Mouse (Mus musculus) stomach, postnatal 0 days (tissue): ENCODE measurements around the gene Ccdc42. TPM values are rescaled to one million over a fixed set of nuclear protein-coding genes. Genes with fewer than 3 reads are reported as not detected.

Source experiments
- ATAC-seq: fragments of 200-750 bp; cut with Nextera tagmentation; 2 replicates; pipeline ENCODE4 v1.8.0; 2017; ENCODE audit not compliant: low FRiP score, low TSS enrichment
- DNase-seq: peaks from one replicate; pipeline ENCODE4 v3.0.0-alpha.2; 2016; ENCODE audit warnings: low spot score
- H3K27ac ChIP-seq: fragments of 300-500 bp; sonication (generic); replicated peaks from 2 replicates; pipeline ENCODE4 v1.5.1; 2014; ENCODE audit warnings: mild to moderate bottlenecking, control low read depth
- H3K27me3 ChIP-seq: fragments of 300-500 bp; sonication (generic); 2 replicates; pipeline ENCODE4 v1.6.1; 2014; ENCODE audit warnings: low read length; ENCODE audit not compliant: control insufficient read depth, insufficient read depth
- H3K36me3 ChIP-seq: fragments of 300-500 bp; sonication (generic); 2 replicates; pipeline ENCODE4 v1.6.1; 2014; ENCODE audit warnings: low read length, mixed read lengths; ENCODE audit not compliant: control insufficient read depth, insufficient read depth
- H3K4me1 ChIP-seq: fragments of 300-500 bp; sonication (generic); replicated peaks from 2 replicates; pipeline ENCODE4 v1.6.1; 2014; ENCODE audit warnings: antibody characterized with exemption; ENCODE audit not compliant: control insufficient read depth, insufficient read depth
- H3K4me2 ChIP-seq: fragments of 300-500 bp; sonication (generic); replicated peaks from 2 replicates; pipeline ENCODE4 v1.6.1; 2014; ENCODE audit warnings: low read depth, mild to moderate bottlenecking, control low read depth, moderate library complexity
- H3K4me3 ChIP-seq: fragments of 300-500 bp; sonication (generic); 2 replicates; pipeline ENCODE4 v1.5.1; 2014; ENCODE audit warnings: low read depth, low read length, control low read depth
- H3K9ac ChIP-seq: fragments of 300-500 bp; sonication (generic); 2 replicates; pipeline ENCODE4 v1.6.1; 2014; ENCODE audit warnings: mild to moderate bottlenecking, low read length, control low read depth, mixed read lengths
- H3K9me3 ChIP-seq: fragments of 300-500 bp; sonication (generic); 2 replicates; pipeline ENCODE4 v1.6.1; 2016; ENCODE audit warnings: low read length; ENCODE audit not compliant: control insufficient read depth
- CTCF ChIP-seq: IDR thresholded peaks from 2 replicates; pipeline ENCODE4 v1.5.1; 2016; ENCODE audit warnings: antibody characterized with exemption, low read depth, mild to moderate bottlenecking, moderate library complexity
- EP300 ChIP-seq: optimal IDR thresholded peaks from 2 replicates; pipeline ENCODE3; 2016; ENCODE audit warnings: antibody characterized with exemption
- WGBS: fragments of 180-500 bp; shearing (Covaris S2); extraction: QIAGEN DNeasy Blood & Tissue Kit; methylation state at CpG from one replicate; pipeline ENCODE4 v1.1.7; 2014; 5-methylcytosine and 5-hydroxymethylcytosine counted together
- polyA plus RNA-seq: library from polyadenylated mRNA; unstranded; fragments of >200 nt; fragmentation: Nextera tagmentation; extraction: Ambion mirVana; gene quantifications from 2 replicates; pipeline ENCODE4 v1.2.1, GENCODE M21; 2015

The Ccdc42 gene
- polyA plus RNA-seq, 1 experiment from 2014 or later, result not detected

DNA sequence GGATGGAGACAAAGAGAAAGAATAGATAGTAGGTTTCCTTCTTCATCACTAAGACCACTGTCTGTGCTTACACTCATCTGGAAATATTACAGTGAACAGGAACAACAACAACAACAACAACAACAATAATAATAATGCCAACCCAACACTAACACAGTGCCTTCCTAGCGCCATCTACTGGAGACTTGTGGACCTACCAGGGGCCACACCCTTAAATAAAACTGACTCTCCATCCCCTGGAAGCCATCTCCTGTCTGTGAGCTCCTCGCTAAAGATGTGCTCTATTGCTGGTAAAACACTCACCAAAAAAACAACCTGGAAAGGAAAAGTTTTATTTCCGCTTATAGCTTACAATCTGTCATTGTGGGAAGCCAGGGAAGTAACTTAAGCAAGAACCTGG is 37.2 kb upstream of the Ccdc42 start:
- Histone ChIP-seq H3K9me3 (no peaks in the 10 kb centered on the region), H3K4me1 (no peaks in the 10 kb centered on the region), H3K9ac (no peak overlapping the region), H3K27me3 (no peaks in the 10 kb centered on the region), H3K4me2 (no peak overlapping the region), H3K36me3 (no peaks in the 10 kb centered on the region), H3K4me3 (no peak overlapping the region), H3K27ac (no peak overlapping the region)
- 52% methylated on average over 3 of the region's 3 CpGs for WGBS
- no peak for ATAC-seq
- no peak for DNase-seq
- peak; percentile 69 for TF ChIP-seq CTCF
- TF ChIP-seq EP300, result no peak

DNA sequence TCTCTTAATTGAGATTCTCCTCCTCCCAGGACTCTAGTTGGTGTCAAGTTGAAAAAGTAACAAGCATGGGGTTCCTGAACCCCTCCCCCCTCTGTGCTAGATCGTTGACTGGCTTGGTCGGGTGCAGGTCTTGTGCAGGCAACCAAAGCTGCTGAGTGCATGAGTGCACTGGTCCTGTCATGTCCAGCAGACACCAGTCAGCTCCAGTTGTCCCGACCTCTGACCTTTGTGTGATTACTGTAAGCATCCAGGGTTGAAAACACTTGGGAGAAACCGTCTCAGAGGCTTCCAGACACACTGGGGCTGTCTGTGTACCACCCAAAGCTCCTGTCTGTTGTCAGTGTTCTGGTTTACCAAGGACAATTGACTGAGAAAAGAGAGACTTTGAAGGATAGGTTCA is 36.5 kb upstream of the Ccdc42 start:
- Histone ChIP-seq H3K9me3 (no peaks in the 10 kb centered on the region), H3K4me3 (no peak overlapping the region), H3K9ac (no peak overlapping the region), H3K4me1 (no peaks in the 10 kb centered on the region), H3K36me3 (no peaks in the 10 kb centered on the region), H3K4me2 (no peak overlapping the region), H3K27ac (no peak overlapping the region), H3K27me3 (no peaks in the 10 kb centered on the region)
- 44% methylated on average over 4 of the region's 4 CpGs for WGBS
- no peak for ATAC-seq
- TF ChIP-seq EP300 (no peak), CTCF (no peak)
- DNase-seq, result no peak

DNA sequence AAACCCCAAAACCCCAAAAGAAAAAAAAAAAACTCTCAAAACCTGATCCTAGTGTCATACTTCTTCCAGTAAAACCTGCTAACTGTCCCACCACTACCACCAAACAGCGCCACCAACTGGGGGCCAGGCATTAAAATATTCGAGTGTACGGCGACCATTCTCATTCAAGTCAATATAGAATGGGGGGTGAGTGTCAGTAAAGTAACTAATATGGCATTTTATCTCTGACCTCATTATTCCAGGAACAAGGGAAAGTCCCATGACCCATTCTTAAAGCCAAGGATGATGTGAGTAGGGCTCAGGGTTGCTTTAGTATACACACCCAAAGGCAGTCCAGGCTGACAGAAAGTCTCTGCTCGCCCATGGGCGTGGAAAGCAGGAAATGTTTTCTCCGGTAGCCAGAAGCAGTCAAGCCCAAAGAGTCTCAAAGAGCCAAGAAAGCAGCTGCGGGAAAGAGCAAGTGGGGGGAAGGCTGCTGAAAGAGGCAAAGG is 32.8 kb upstream of the Ccdc42 start:
- no peaks in the 10 kb centered on the region for H3K4me1 ChIP-seq
- H3K4me3 ChIP-seq, result no peak overlapping the region
- ATAC-seq, result peak; percentile 65
- H3K4me2 ChIP-seq, result no peak overlapping the region
- WGBS, result 22% methylated on average over 8 of the region's 8 CpGs
- TF ChIP-seq EP300 (no peak), CTCF (peak; percentile 72)
- 0 out of 2 replicates have a peak overlapping the region, but pooled peaks have one; percentile 35 for H3K27ac ChIP-seq
- H3K27me3 ChIP-seq, result no peaks in the 10 kb centered on the region
- no peaks in the 10 kb centered on the region for H3K9me3 ChIP-seq
- H3K36me3 ChIP-seq, result no peaks in the 10 kb centered on the region
- DNase-seq, result peak; percentile 68
- no peak overlapping the region for H3K9ac ChIP-seq

DNA sequence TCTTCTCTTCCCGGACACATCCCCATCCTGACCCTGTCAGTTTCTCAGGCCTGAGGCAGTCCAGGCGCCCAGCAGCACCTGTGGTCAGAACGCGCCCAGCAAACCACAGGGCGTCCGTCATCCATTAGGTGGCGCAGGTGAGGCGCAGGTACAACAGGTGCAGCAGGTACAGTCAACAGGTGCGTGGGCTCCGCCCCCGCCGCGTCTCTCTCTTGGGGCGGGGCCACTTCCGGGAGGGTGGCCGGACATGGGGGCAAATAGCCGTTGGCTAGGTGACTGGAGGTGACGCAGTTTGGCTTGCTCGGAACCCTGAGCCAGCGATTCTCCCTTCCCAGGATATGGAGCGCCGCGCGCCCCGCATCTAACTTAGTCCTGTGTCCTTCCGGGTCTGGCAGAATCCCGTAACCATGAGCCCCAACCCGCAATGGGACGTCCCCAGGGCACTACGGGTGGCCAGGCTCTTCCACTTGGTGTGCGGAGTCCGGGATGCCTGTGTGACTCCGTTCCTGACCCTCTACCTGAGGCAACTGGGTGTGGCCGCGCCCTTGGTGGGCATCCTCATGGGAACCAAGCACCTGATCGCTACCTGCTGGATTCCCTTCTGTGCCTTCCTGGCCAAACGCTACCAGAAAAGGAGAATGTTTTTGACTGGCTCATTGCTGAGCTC is 30.8 kb upstream of the Ccdc42 start, which contains the start of gene Mfsd6l:
Gene Mfsd6l, plus strand, starts transcription at position 269 of the 667 bp plus-strand sequence.
- H3K4me2 ChIP-seq, result peak within 1 kb of the TSS; percentile 57
- TF ChIP-seq EP300 (no peak), CTCF (peak; percentile 84)
- H3K36me3 ChIP-seq, result no peaks in the 10 kb centered on the region
- no peaks in the 10 kb centered on the region for H3K4me1 ChIP-seq
- H3K27me3 ChIP-seq, result no peaks in the 10 kb centered on the region
- peak within 1 kb of the TSS; percentile 31 for H3K9ac ChIP-seq
- ATAC-seq (peak; percentile 93), DNase-seq (peak; percentile 96)
- 8% methylated on average over 37 of the region's 37 CpGs for WGBS
- H3K4me3 ChIP-seq, result peak within 1 kb of the TSS; percentile 36
- peak within 1 kb of the TSS; percentile 45 for H3K27ac ChIP-seq
- H3K9me3 ChIP-seq, result no peaks in the 10 kb centered on the region

DNA sequence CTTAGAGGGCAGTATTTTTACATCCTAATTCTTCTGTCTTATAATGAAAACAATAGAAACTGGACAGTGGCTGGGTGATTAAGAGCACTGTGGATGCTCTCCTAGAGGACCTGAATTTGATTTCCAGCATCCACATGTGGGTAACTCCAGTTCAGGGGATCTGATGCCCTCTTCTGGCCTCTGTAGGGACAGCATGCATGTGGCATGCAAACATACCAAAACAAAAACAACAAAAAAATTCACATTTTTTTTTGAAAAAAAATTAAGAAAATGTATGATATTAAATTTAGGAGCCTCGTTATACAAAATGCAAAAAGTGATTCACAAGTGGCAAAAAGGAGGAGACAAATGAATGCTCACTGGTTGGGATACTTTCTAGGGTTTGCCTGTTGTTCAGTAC is 27.3 kb upstream of the Ccdc42 start:
- no peaks in the 10 kb centered on the region for H3K36me3 ChIP-seq
- H3K4me2 ChIP-seq, result no peak overlapping the region
- H3K27me3 ChIP-seq, result no peaks in the 10 kb centered on the region
- ATAC-seq (no peak), DNase-seq (no peak)
- 71% methylated on average over 1 of the region's 1 CpGs for WGBS
- H3K27ac ChIP-seq, result no peak overlapping the region
- H3K9ac ChIP-seq, result no peak overlapping the region
- no peaks in the 10 kb centered on the region for H3K9me3 ChIP-seq
- no peaks in the 10 kb centered on the region for H3K4me1 ChIP-seq
- TF ChIP-seq EP300, result no peak
- TF ChIP-seq CTCF, result peak; percentile 64
- H3K4me3 ChIP-seq, result no peak overlapping the region
